Mouse (Mus musculus) liver, adult (tissue): ENCODE data around the gene Pdlim7.

ENCODE experiments used
- GATA4 ChIP-seq: IDR thresholded peaks from 2 replicates; pipeline ENCODE4 v1.6.1; 2014; ENCODE audit warnings: mild to moderate bottlenecking, low read length; ENCODE audit not compliant: insufficient replicate concordance

The Pdlim7 gene

GRCm38 (mm10) chr13:55448131-55448530 lies 65.3 kb downstream of the Pdlim7 start:
- no peak for TF ChIP-seq GATA4

GRCm38 (mm10) chr13:55447543-55447943 lies 65.9 kb downstream of the Pdlim7 start:
- no peak for TF ChIP-seq GATA4

GRCm38 (mm10) chr13:55446483-55447105 lies 66.9 kb downstream of the Pdlim7 start:
- TF ChIP-seq GATA4 = no peak
